22 mouse cellular contexts compared by ENCODE assay signal in genomic region chr2:125438381-125438780, GRCm38 (mm10).
DNase-seq lines count a peak whose midpoint lies in the region; ATAC-seq lines count a peak whose summit lies in the region.
"Had no signal": no experiment of that assay in that cellular context is flagged by ENCODE, and none has a peak within 500 bp of the region (broad histone marks: within the 10 kb centered on the region; RNA-seq: fewer than 3 reads in every experiment).

No protein-coding gene starts in this region.

- H3K27ac ChIP-seq in neural tube, embryonic 15.5 days (replicated peaks) = no peak overlapping the region
- H3K27ac ChIP-seq: embryonic facial prominence, embryonic 10.5 days; embryonic facial prominence, embryonic 12.5 days; forebrain, embryonic 10.5 days; forebrain, embryonic 12.5 days had no signal

- H3K27me3 ChIP-seq in neural tube, embryonic 15.5 days (replicated peaks) = no peaks in the 10 kb centered on the region
- H3K27me3 ChIP-seq: embryonic facial prominence, embryonic 12.5 days; forebrain, embryonic 12.5 days; Patski had no signal

- no peaks in the 10 kb centered on the region for H3K36me3 ChIP-seq in neural tube, embryonic 15.5 days
- H3K36me3 ChIP-seq: embryonic facial prominence, embryonic 10.5 days; embryonic facial prominence, embryonic 12.5 days; forebrain, embryonic 10.5 days; forebrain, embryonic 12.5 days had no signal

- H3K4me2 ChIP-seq in neural tube, embryonic 15.5 days = no peak overlapping the region
- H3K4me2 ChIP-seq: embryonic facial prominence, embryonic 12.5 days; forebrain, embryonic 12.5 days had no signal

- no peaks in the 10 kb centered on the region for H3K9me3 ChIP-seq in neural tube, embryonic 15.5 days (replicated peaks)
- H3K9me3 ChIP-seq: embryonic facial prominence, embryonic 10.5 days; embryonic facial prominence, embryonic 12.5 days; forebrain, embryonic 10.5 days; forebrain, embryonic 12.5 days had no signal

- DNase-seq in heart, adult 11 months = peak; percentile 91
- no peak for DNase-seq in heart, postnatal 14 days
- DNase-seq in ZHBTc4 (ENCODE audit: low read depth, low spot score) = peak; percentile 18
- peak; percentile 26 for DNase-seq in retina, embryonic 14.5 days (ENCODE audit: low spot score)
- no peak for DNase-seq in layer of hippocampus, postnatal 36 days
- DNase-seq: adrenal gland, adult 8-10 months; adrenal gland, postnatal 14 days; cerebellum, adult 11-12 months; cerebellum, adult 2 months; cerebellum, adult 9-10 months; cerebellum, postnatal 10 days; cerebellum, postnatal 25 days had no signal

- intact Hi-C loops in heart, postnatal 14 days (cut with DNase I) = no loop called here

- no peak overlapping the region for H3K9ac ChIP-seq in neural tube, embryonic 15.5 days (replicated peaks)
- H3K9ac ChIP-seq: embryonic facial prominence, embryonic 12.5 days; forebrain, embryonic 12.5 days had no signal

- H3K4me1 ChIP-seq in neural tube, embryonic 15.5 days = no peaks in the 10 kb centered on the region
- H3K4me1 ChIP-seq: forebrain, embryonic 12.5 days had no signal

- WGBS in neural tube, embryonic 15.5 days = 68% methylated on average over 8 of the region's 8 CpGs

- no peak for ATAC-seq in megakaryocyte, adult 5-6 weeks (ENCODE audit: poor library complexity, severe bottlenecking)
- ATAC-seq in neural tube, embryonic 15.5 days (ENCODE audit: low FRiP score) = no peak
- ATAC-seq: forebrain, embryonic 14.5 days; forebrain, embryonic 16.5 days; Patski had no signal

- no peak overlapping the region for H3K4me3 ChIP-seq in neural tube, embryonic 15.5 days (replicated peaks)
- H3K4me3 ChIP-seq: embryonic facial prominence, embryonic 10.5 days; embryonic facial prominence, embryonic 12.5 days; erythroblast, embryonic 14.5 days; forebrain, embryonic 10.5 days; forebrain, embryonic 12.5 days had no signal

Comparison
In these comparisons a context has a peak if more than half of its experiments do, and no peak if none do; other contexts are left out.
1. DNase-seq: peak in heart, adult 11 months (single experiment), ZHBTc4 (single experiment) and retina, embryonic 14.5 days (single experiment); none in heart, postnatal 14 days (0 of 2) and layer of hippocampus, postnatal 36 days (0 of 2).